Mouse (Mus musculus) olfactory bulb, adult 2 months (tissue): Measurements from ENCODE around the gene Golga7b.

Source experiments
- CTCF ChIP-seq: fragments of 200-500 bp; IDR thresholded peaks from 2 replicates; pipeline ENCODE4 v1.5.1; 2012; ENCODE audit warnings: low read depth, mild to moderate bottlenecking, low read length, moderate library complexity; ENCODE audit not compliant: insufficient read depth
- POLR2A ChIP-seq: fragments of 200-500 bp; IDR thresholded peaks from 2 replicates; pipeline ENCODE4 v1.6.1; 2012; ENCODE audit warnings: mild to moderate bottlenecking, low read depth, low read length, moderate library complexity; ENCODE audit not compliant: insufficient read depth

GRCm38 (mm10) chr19:42272003-42272963 lies 24.9 kb downstream of the Golga7b start:
- TF ChIP-seq CTCF (no peak; the same call in 1 of the 2 replicates), POLR2A (no peak)
